Mouse (Mus musculus): ENCODE data around the gene B4gat1. TPM values are rescaled to one million over a fixed set of nuclear protein-coding genes. Genes with fewer than 3 reads are reported as not detected.

B4gat1 gene
- polyA plus RNA-seq, 1 experiment from 2014 or later = 52.9 TPM

DNA sequence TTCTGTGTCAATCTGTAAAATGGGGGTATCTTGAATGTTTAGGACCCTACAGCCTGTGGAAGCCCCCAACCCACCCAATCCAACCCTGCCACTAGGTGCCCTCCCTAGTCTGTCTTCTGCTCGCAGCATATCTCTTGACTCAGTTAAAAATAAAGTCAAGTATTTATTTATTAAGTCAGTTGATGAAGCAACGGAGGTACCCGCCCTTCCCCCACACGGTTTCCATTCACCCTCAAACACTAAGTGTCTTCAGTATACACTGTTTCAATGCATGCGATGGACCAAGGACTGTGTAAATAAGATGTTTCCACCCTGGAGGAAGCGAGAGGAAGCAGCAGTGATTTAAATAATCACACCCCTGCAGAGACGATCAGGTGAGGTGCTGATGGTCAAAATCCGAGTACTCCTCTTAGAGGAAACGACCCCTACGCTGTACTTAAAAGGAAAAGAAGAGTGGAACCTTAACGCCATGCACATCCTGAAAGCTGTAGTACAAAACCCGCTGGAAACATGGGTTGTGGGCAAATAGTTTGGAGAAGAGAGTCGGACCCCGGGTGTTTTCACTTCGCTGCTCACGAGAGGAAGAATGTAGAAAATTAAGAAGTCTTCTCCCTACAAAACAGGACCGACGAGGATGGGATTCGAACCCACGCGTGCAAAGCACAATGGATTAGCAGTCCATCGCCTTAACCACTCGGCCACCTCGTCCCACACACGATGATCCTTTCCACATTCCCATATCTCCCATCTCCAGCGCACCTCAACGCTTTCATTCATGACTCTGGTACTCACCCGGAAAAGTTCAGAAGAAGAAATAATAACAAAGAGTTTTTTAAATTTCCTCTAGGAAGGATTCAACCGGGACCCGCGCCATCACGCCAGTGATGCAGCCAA lies 701 bp upstream of the B4gat1 start:
- Histone ChIP-seq H3K27me3 (no peaks in the 10 kb centered on the region), H3K9me3 (no peaks in the 10 kb centered on the region), H3K4me1 (replicated peaks) (peaks cover 36% of the 10 kb centered on the region), H3K36me3 (peaks cover 7% of the 10 kb centered on the region; the same call in 1 of the 2 replicates), H3K4me2 (replicated peaks) (peak overlapping the region; percentile 98), H3K4me3 (replicated peaks) (peak overlapping the region; percentile 81), H3K9ac (replicated peaks) (peak overlapping the region; percentile 94), H3K27ac (peak overlapping the region; percentile 90)
- ATAC-seq = peak; percentile 21
- WGBS = 5% methylated on average over 32 of the region's 32 CpGs

DNA sequence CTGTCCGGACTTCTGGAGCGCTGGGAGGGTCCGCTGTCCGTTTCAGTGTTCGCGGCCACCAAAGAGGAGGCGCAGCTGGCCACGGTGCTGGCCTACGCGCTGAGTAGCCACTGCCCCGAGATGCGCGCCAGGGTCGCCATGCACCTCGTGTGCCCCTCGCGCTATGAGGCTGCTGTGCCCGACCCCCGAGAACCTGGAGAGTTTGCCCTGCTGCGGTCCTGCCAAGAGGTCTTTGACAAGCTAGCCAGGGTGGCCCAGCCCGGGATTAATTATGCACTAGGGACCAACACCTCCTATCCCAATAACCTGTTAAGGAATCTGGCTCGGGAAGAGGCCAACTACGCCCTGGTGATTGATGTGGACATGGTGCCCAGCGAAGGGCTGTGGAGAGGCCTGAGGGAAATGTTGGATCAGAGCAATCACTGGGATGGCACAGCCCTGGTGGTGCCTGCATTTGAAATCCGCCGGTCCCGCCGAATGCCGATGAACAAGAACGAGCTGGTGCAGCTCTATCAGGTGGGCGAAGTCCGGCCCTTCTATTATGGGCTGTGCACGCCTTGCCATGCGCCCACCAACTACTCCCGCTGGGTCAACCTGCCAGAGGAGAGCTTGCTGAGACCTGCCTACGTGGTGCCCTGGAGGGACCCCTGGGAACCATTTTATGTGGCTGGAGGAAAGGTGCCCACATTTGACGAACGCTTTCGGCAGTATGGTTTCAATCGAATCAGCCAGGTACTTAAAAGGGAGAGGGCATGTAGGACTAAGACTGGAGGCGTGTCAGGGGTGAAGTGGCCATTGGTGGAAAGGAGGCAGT lies 882 bp downstream of the B4gat1 start:
- peak; percentile 26; the same call in 1 of the 2 replicates for ATAC-seq
- H3K4me1 ChIP-seq (replicated peaks) = peaks cover 36% of the 10 kb centered on the region
- H3K27me3 ChIP-seq = no peaks in the 10 kb centered on the region
- peak overlapping the region; percentile 90 for H3K27ac ChIP-seq
- 12% methylated on average over 41 of the region's 41 CpGs for WGBS
- H3K9me3 ChIP-seq = no peaks in the 10 kb centered on the region
- peak overlapping the region; percentile 94 for H3K9ac ChIP-seq (replicated peaks)
- peak overlapping the region; percentile 81 for H3K4me3 ChIP-seq (replicated peaks)
- peaks cover 17% of the 10 kb centered on the region for H3K36me3 ChIP-seq
- peak overlapping the region; percentile 98 for H3K4me2 ChIP-seq (replicated peaks)

DNA sequence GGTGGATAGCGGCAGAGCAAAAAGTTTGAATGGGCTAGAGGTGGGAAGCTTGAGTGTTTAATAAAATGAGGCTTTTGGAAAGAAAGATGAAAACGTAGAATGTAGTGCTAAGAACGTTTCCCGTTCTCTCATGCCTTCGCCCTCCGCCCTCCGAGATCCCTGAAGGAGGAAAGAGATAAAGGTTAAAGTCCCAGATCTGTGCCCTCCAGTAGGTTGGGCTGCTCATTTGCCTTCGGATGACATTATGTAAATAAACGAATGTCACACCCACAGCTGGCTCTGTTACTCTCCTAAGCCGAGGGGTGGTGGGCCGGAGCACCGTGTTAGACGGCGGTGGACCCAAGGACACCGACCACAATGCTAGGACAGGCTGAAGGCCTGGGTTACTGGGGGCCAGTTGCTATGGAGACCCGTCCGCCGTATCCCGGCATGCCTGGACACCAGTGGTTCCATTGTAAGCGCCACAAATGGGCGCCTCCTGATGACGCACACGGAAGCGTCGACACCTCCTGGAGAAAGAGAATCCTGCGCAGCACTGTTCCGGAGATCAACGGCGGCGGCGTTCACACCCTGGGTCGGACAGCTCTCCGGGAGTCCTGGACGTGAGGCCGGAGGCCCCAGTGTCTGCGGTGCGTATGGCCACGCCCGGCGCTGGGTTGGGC lies 2.4 kb downstream of the B4gat1 start, which contains the start of gene Brms1:
Gene Brms1 (plus strand): TSS at position 493 of the 662 bp plus-strand sequence.
- peak; percentile 79 for ATAC-seq
- H3K27ac ChIP-seq = peak within 1 kb of the TSS; percentile 77
- peaks cover 20% of the 10 kb centered on the region for H3K36me3 ChIP-seq
- peak within 1 kb of the TSS; percentile 81 for H3K4me3 ChIP-seq (replicated peaks)
- peak within 1 kb of the TSS; percentile 94 for H3K9ac ChIP-seq (replicated peaks)
- 7% methylated on average over 40 of the region's 40 CpGs for WGBS
- H3K27me3 ChIP-seq = no peaks in the 10 kb centered on the region
- no peaks in the 10 kb centered on the region for H3K9me3 ChIP-seq
- peak within 1 kb of the TSS; percentile 98 for H3K4me2 ChIP-seq (replicated peaks)
- peaks cover 36% of the 10 kb centered on the region for H3K4me1 ChIP-seq (replicated peaks)

DNA sequence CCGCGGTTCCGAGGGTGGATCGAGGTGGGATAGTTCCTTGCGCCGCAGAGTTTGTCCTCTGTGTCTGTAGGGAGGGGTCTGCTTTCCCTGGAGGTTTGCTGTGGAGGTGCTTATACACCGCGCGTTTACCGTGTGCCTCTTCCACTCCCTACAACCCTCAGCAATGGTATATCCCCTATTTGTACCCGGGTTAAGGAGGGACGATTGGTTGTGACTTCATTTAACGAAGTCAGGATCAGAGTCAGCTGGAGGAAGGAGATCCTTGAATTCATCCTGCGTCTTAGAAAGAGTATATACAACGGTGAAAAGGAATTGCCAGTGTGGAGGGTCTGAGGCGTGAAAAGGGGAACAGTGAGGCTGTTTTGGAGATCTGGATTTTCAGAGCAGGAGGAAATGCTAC lies 3.0 kb downstream of the B4gat1 start:
- Histone ChIP-seq H3K4me2 (replicated peaks) (peak overlapping the region; percentile 98), H3K27ac (0 out of 2 replicates have a peak overlapping the region, but pooled peaks have one; percentile 27), H3K27me3 (no peaks in the 10 kb centered on the region), H3K4me3 (replicated peaks) (peak overlapping the region; percentile 81), H3K36me3 (peaks cover 25% of the 10 kb centered on the region), H3K9me3 (no peaks in the 10 kb centered on the region), H3K9ac (replicated peaks) (peak overlapping the region; percentile 94), H3K4me1 (replicated peaks) (peaks cover 36% of the 10 kb centered on the region)
- no peak; the same call in 1 of the 2 replicates for ATAC-seq
- 2% methylated on average over 16 of the region's 16 CpGs for WGBS

DNA sequence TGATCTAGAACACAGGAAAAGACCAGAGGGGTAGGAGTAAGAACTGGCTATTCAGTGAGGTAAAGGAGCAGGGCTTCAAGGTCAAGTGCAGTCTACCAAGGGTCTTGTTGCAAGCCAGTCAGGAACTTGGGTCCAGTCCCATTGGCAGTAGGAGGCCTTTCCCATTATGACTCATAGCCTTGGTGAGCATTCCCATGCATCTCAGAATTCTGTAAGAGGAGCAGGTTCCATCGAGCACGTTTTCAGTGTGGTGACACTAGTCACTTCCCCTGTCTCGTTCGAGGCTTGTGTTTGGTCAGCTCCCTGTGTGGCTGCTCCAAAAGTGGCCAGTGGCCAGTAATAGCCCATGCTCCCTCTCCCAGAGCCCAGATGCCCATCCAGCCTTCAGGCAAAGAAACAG lies 6.9 kb downstream of the B4gat1 start:
- no peak overlapping the region for H3K4me3 ChIP-seq (replicated peaks)
- H3K27ac ChIP-seq = no peak overlapping the region
- H3K4me2 ChIP-seq (replicated peaks) = no peak overlapping the region
- peaks cover 31% of the 10 kb centered on the region for H3K4me1 ChIP-seq (replicated peaks)
- no peaks in the 10 kb centered on the region for H3K9me3 ChIP-seq
- ATAC-seq = no peak
- peaks cover 59% of the 10 kb centered on the region for H3K36me3 ChIP-seq
- WGBS = 82% methylated on average over 4 of the region's 4 CpGs
- no peak overlapping the region; the same call in 1 of the 2 replicates for H3K9ac ChIP-seq (replicated peaks)
- peaks cover 10% of the 10 kb centered on the region for H3K27me3 ChIP-seq

GRCm38 (mm10) chr19:5048138-5049056 lies 9.8 kb downstream of the B4gat1 start:
- no peak overlapping the region for H3K27ac ChIP-seq
- peaks cover 48% of the 10 kb centered on the region for H3K36me3 ChIP-seq
- H3K9me3 ChIP-seq = no peaks in the 10 kb centered on the region
- no peak overlapping the region for H3K4me3 ChIP-seq (replicated peaks)
- ATAC-seq = no peak
- H3K27me3 ChIP-seq = peaks cover 39% of the 10 kb centered on the region
- H3K9ac ChIP-seq (replicated peaks) = no peak overlapping the region; the same call in 1 of the 2 replicates
- 85% methylated on average over 14 of the region's 14 CpGs for WGBS
- H3K4me1 ChIP-seq (replicated peaks) = peaks cover 25% of the 10 kb centered on the region
- H3K4me2 ChIP-seq (replicated peaks) = no peak overlapping the region

DNA sequence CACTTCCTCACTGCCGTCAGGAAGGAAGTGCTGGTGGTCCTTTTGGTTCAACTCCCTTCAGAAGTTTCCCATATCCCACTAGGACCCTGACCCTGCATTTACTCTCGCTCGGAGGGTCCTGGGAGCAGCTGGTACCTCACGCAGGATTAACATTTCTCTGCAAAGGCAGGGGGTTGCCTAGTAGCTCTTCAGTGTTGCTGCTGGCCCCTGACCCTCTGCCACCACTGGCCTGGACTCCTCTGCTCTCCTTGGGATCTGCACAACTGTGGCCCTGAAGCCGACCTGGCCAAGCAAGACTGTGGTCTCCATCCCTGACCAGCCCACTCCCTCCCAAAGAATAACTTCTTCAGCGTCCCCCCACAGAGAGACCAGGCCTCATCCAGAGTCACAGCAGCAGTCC lies 10.7 kb downstream of the B4gat1 start:
- no peaks in the 10 kb centered on the region for H3K9me3 ChIP-seq
- peaks cover 47% of the 10 kb centered on the region for H3K27me3 ChIP-seq
- no peak overlapping the region for H3K4me2 ChIP-seq (replicated peaks)
- peak overlapping the region; percentile 39; the same call in 1 of the 2 replicates for H3K9ac ChIP-seq (replicated peaks)
- H3K4me1 ChIP-seq (replicated peaks) = peaks cover 25% of the 10 kb centered on the region
- peaks cover 43% of the 10 kb centered on the region for H3K36me3 ChIP-seq
- H3K4me3 ChIP-seq (replicated peaks) = no peak overlapping the region
- 46% methylated on average over 6 of the region's 6 CpGs for WGBS
- ATAC-seq = no peak
- H3K27ac ChIP-seq = no peak overlapping the region

DNA sequence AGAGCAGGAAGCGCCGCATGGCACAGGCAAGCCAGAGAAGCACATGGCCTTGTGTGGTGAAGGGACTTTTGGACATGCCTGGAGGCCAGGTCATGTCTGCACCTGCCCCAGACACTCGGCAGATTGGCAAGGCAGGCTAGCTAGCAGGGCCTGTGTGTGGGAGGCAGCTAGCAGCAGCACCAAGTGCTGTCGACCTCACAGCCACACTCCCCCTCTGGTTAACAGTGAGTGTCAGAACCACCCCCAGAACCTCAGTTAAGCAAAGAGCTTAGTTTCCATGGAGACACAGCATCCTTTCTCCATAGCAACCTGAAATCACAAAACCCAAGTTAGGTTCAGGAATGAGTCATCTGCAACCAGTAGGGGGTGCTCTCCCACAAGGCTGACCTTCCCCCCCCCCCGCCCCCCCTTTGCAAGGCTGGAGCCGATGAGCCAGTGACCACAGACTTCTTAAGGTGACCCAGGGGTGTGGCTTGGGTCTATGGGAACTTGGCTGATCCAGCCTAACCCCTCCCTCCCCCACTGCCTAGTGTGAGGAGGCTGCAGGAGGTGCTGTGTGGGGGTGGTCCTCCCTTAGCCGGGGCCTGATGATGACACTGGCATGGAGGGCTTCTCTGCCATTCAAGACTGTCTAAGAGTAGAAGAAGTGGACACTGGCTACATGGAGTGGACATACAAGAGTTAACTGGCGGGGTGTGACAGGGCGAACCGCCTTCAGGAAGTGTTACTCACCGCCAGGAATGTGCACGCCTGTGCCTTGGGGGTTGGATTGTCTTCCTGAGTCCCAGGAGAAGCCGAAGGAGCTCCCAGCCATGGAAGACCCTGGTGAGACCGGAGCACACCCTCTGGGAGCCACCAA lies 11.7 kb downstream of the B4gat1 start, which contains the start of gene Rin1:
Gene Rin1 (plus strand): TSS at position 435 of the 859 bp plus-strand sequence.
- H3K27ac ChIP-seq = no peak within 1 kb of the TSS
- H3K4me1 ChIP-seq (replicated peaks) = peaks cover 25% of the 10 kb centered on the region
- ATAC-seq = peak; percentile 53
- H3K4me2 ChIP-seq (replicated peaks) = no peak within 1 kb of the TSS; the same call in 1 of the 2 replicates
- no peaks in the 10 kb centered on the region for H3K9me3 ChIP-seq
- no peak within 1 kb of the TSS for H3K4me3 ChIP-seq (replicated peaks)
- H3K36me3 ChIP-seq = peaks cover 43% of the 10 kb centered on the region
- H3K27me3 ChIP-seq = peaks cover 56% of the 10 kb centered on the region
- peak within 1 kb of the TSS; percentile 39; the same call in 1 of the 2 replicates for H3K9ac ChIP-seq (replicated peaks)
- WGBS = 13% methylated on average over 14 of the region's 14 CpGs

GRCm38 (mm10) chr19:5051031-5051430 lies 12.4 kb downstream of the B4gat1 start:
- ATAC-seq = no peak

DNA sequence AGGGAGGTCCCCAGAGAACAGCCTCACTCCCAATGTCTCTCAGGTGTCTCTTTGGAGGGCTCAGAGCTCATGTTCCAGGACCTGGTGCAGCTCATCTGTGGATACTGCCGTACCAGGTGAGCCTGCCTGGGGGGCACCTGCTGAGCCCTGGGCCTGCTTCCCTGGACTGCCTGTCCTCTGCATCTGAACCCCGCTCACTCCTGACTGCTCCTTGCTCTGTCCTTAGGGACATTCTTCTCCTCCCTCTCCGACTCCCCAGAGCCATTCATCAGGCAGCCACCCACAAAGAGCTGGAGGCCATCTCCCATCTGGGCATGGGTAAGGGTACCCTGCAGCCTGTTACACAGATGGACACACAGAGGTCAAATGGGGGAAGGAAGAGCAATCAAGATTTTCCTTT lies 12.9 kb downstream of the B4gat1 start:
- Histone ChIP-seq H3K4me1 (replicated peaks) (peaks cover 30% of the 10 kb centered on the region), H3K27me3 (peaks cover 61% of the 10 kb centered on the region), H3K27ac (no peak overlapping the region), H3K4me3 (replicated peaks) (no peak overlapping the region), H3K9me3 (no peaks in the 10 kb centered on the region), H3K36me3 (peaks cover 35% of the 10 kb centered on the region), H3K4me2 (replicated peaks) (no peak overlapping the region; the same call in 1 of the 2 replicates), H3K9ac (replicated peaks) (0 out of 2 replicates have a peak overlapping the region, but pooled peaks have one; percentile 33)
- no peak for ATAC-seq
- 49% methylated on average over 3 of the region's 3 CpGs for WGBS

More at GRCm38 (mm10) chr19:5051031-5051430, 12.4 kb downstream of the B4gat1 start:
- Histone ChIP-seq H3K9me3 (no peaks in the 10 kb centered on the region), H3K4me1 (replicated peaks) (peaks cover 25% of the 10 kb centered on the region), H3K4me3 (replicated peaks) (no peak overlapping the region), H3K9ac (replicated peaks) (peak overlapping the region; percentile 33; the same call in 1 of the 2 replicates), H3K27me3 (peaks cover 61% of the 10 kb centered on the region), H3K4me2 (replicated peaks) (no peak overlapping the region; the same call in 1 of the 2 replicates), H3K27ac (no peak overlapping the region), H3K36me3 (peaks cover 39% of the 10 kb centered on the region)
- 7% methylated on average over 17 of the region's 17 CpGs for WGBS
